Mouse (Mus musculus) olfactory bulb, adult 2 months (tissue): ENCODE measurements around the gene Golt1a.

ENCODE experiments used
- CTCF ChIP-seq: fragments of 200-500 bp; IDR thresholded peaks from 2 replicates; pipeline ENCODE4 v1.5.1; 2012; ENCODE audit warnings: low read depth, mild to moderate bottlenecking, low read length, moderate library complexity; ENCODE audit not compliant: insufficient read depth
- POLR2A ChIP-seq: fragments of 200-500 bp; IDR thresholded peaks from 2 replicates; pipeline ENCODE4 v1.6.1; 2012; ENCODE audit warnings: mild to moderate bottlenecking, low read depth, low read length, moderate library complexity; ENCODE audit not compliant: insufficient read depth

DNA sequence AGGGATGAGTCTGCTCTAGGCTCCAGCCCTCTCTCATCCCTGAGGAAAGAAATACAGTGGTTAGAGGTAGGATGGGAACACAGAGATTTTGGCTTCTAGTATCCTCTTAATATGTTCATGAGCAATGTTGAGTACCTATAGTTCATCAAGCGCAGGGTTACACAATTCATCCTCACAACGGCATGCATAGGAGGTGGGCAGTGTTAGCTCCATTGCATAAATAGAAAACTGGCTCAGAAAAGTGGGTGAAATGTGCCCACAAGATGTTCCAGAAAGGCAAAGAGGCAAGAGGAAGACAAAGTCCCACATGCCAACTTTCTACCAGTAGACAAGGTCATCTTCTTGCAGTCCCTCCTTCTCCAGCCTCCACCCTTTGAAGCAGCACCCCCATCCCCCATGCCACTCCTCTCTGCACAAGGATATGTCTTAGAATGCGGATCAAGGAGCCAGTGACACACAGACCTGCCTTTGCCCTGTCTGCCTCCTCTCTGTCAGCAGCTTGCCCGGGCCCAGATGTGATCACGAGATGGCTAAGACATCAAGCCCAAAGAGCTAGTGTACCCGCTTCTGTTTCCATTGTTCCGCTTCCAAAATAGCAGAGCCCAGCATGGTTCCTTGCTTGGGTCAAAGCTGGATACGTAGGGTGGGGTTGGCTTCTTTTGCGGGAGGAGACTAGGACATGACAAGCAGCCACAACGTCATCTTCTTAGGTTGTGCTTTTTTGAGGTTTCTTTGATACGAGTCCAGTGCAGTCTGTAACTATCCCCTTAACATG is 23.2 kb downstream of the Golt1a start:
- TF ChIP-seq CTCF (no peak), POLR2A (no peak)
